Mouse (Mus musculus): ENCODE results near the gene Oard1.

The Oard1 gene

GRCm38 (mm10) chr17:48407910-48408525, 1.8 kb upstream of the Oard1 start:
- no peak for DNase-seq (ENCODE audit: extremely low spot score, low read depth, low spot score)

GRCm38 (mm10) chr17:48408526-48409291, 1.1 kb upstream of the Oard1 start:
- no peak for DNase-seq (ENCODE audit: extremely low spot score, low read depth, low spot score)

- DNase-seq (ENCODE audit: extremely low spot score, low read depth, low spot score): peak; percentile 42
Observed at GRCm38 (mm10) chr17:48410299-48410785, 528 bp downstream of the Oard1 start.

GRCm38 (mm10) chr17:48411241-48411640, 1.4 kb downstream of the Oard1 start:
- DNase-seq (ENCODE audit: extremely low spot score, low read depth, low spot score): no peak

GRCm38 (mm10) chr17:48416011-48416410, 6.2 kb downstream of the Oard1 start:
- no peak for DNase-seq (ENCODE audit: extremely low spot score, low read depth, low spot score)

- DNase-seq (ENCODE audit: extremely low spot score, low read depth, low spot score): no peak
Observed at GRCm38 (mm10) chr17:48416425-48417195, 6.8 kb downstream of the Oard1 start.

- DNase-seq (ENCODE audit: extremely low spot score, low read depth, low spot score): no peak
Observed at GRCm38 (mm10) chr17:48417521-48417920, 7.7 kb downstream of the Oard1 start.

GRCm38 (mm10) chr17:48418174-48418573, 8.4 kb downstream of the Oard1 start:
- no peak for DNase-seq (ENCODE audit: extremely low spot score, low read depth, low spot score)

GRCm38 (mm10) chr17:48418781-48419180, 9.0 kb downstream of the Oard1 start:
- no peak for DNase-seq (ENCODE audit: extremely low spot score, low read depth, low spot score)

- DNase-seq (ENCODE audit: extremely low spot score, low read depth, low spot score): no peak
Observed at GRCm38 (mm10) chr17:48419571-48419970, 9.8 kb downstream of the Oard1 start.

- no peak for DNase-seq (ENCODE audit: extremely low spot score, low read depth, low spot score)
Observed at GRCm38 (mm10) chr17:48424237-48424636, 14.4 kb downstream of the Oard1 start.

GRCm38 (mm10) chr17:48425823-48426612, 16.2 kb downstream of the Oard1 start:
- DNase-seq (ENCODE audit: extremely low spot score, low read depth, low spot score): no peak

GRCm38 (mm10) chr17:48426991-48427750, 17.4 kb downstream of the Oard1 start:
- DNase-seq (ENCODE audit: extremely low spot score, low read depth, low spot score): no peak

GRCm38 (mm10) chr17:48427852-48428530, 18.2 kb downstream of the Oard1 start:
- no peak for DNase-seq (ENCODE audit: extremely low spot score, low read depth, low spot score)

- DNase-seq (ENCODE audit: extremely low spot score, low read depth, low spot score): no peak
Observed at GRCm38 (mm10) chr17:48430394-48430793, 20.6 kb downstream of the Oard1 start.

- DNase-seq (ENCODE audit: extremely low spot score, low read depth, low spot score): no peak
Observed at GRCm38 (mm10) chr17:48431054-48431453, 21.2 kb downstream of the Oard1 start.

- DNase-seq (ENCODE audit: extremely low spot score, low read depth, low spot score): no peak
Observed at GRCm38 (mm10) chr17:48432158-48432980, 22.6 kb downstream of the Oard1 start, which contains the start of gene Apobec2. TSS of gene Apobec2 (minus strand) at chr17:48432930.

GRCm38 (mm10) chr17:48433006-48433655, 23.3 kb downstream of the Oard1 start:
- no peak for DNase-seq (ENCODE audit: extremely low spot score, low read depth, low spot score)

Data from hindlimb bud, embryonic 11.5 days (tissue).